Mouse (Mus musculus) midbrain, embryonic 10.5 days (tissue): Measurements from ENCODE around the gene Igfbp4. TPM values are rescaled to one million over a fixed set of nuclear protein-coding genes. Genes with fewer than 3 reads are reported as not detected.

ENCODE experiments used
- DNase-seq: peaks from one replicate; pipeline ENCODE4 v3.0.0-alpha.2; 2017; ENCODE audit warnings: low spot score
- H3K27ac ChIP-seq: fragments of 300-500 bp; sonication (generic); replicated peaks from 2 replicates; pipeline ENCODE4 v1.5.1; 2016; ENCODE audit warnings: mild to moderate bottlenecking
- H3K27me3 ChIP-seq: fragments of 300-500 bp; sonication (generic); 2 replicates; pipeline ENCODE4 v1.6.1; 2016; ENCODE audit warnings: low read depth, mild to moderate bottlenecking; ENCODE audit not compliant: poor library complexity, severe bottlenecking
- H3K36me3 ChIP-seq: fragments of 300-500 bp; sonication (generic); 2 replicates; pipeline ENCODE4 v1.6.1; 2016; ENCODE audit warnings: mild to moderate bottlenecking, moderate library complexity
- H3K4me1 ChIP-seq: fragments of 300-500 bp; sonication (generic); 2 replicates; pipeline ENCODE4 v1.6.1; 2016
- H3K4me3 ChIP-seq: fragments of 300-500 bp; sonication (generic); 2 replicates; pipeline ENCODE4 v1.5.1; 2016; ENCODE audit warnings: mild to moderate bottlenecking, moderate library complexity
- H3K9me3 ChIP-seq: fragments of 300-500 bp; sonication (generic); replicated peaks from 2 replicates; pipeline ENCODE4 v1.6.1; 2016; ENCODE audit warnings: mild to moderate bottlenecking
- WGBS: fragments of 180-500 bp; shearing (Covaris S2); methylation state at CpG from one replicate; pipeline ENCODE4 v1.1.7; 2016; 5-methylcytosine and 5-hydroxymethylcytosine counted together
- polyA plus RNA-seq: library from polyadenylated mRNA; unstranded; fragments of >200 nt; fragmentation: Nextera tagmentation; extraction: Ambion mirVana; gene quantifications from 2 replicates; pipeline ENCODE4 v1.2.1, GENCODE M21; 2016

Gene Igfbp4
- polyA plus RNA-seq, 1 experiment from 2014 or later, result 322 TPM

DNA sequence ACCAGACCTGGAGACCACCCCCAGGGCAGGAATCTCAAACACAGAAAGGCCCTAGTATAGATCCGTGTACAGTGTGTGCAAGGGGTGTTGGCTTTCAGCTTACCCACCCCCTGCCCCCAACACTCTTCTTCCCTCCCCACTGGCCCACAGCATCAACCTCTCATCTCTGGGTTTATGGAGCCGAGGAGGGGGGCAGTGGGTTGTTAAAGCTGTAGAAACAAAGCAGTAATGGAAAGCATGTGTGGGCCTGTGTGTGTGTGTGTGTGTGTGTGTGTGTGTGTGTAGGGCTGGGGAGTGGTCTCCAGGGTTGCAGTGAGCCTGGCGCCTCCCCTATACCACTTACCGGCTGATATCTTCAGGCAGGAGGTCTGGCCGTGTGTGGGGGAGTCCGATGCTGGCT is 30.8 kb downstream of the Igfbp4 start:
- 39% methylated on average over 6 of the region's 6 CpGs for WGBS
- Histone ChIP-seq H3K27me3 (no peaks in the 10 kb centered on the region; the same call in 1 of the 2 replicates), H3K9me3 (no peaks in the 10 kb centered on the region), H3K36me3 (no peaks in the 10 kb centered on the region), H3K4me1 (peaks cover 43% of the 10 kb centered on the region), H3K27ac (peak overlapping the region; percentile 50), H3K4me3 (no peak overlapping the region)
- DNase-seq, result peak; percentile 53

DNA sequence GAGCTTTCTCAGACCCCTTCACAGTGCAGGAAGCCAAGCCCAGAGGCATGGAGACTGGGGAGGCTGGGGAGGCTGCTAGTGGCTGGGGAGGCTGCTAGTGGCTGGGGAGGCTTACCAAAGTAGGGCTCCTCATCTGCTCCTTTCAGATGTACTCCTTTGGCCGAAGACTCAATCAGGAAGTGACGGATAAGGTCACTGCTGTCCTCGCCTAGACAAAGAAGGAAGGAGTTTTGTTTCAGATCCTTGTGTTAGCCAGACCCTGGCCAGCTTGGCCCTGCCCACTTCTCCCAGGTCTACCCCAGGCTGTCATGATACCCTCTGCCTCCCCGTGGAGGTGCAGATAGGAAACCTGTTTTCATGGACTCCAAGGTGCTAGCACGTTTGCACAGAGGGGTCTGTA is 32.7 kb downstream of the Igfbp4 start:
- no peak overlapping the region for H3K4me3 ChIP-seq
- H3K4me1 ChIP-seq, result peaks cover 48% of the 10 kb centered on the region
- H3K27ac ChIP-seq, result 0 out of 2 replicates have a peak overlapping the region, but pooled peaks have one; percentile 33
- H3K27me3 ChIP-seq, result no peaks in the 10 kb centered on the region; the same call in 1 of the 2 replicates
- no peaks in the 10 kb centered on the region for H3K9me3 ChIP-seq
- no peaks in the 10 kb centered on the region for H3K36me3 ChIP-seq
- DNase-seq, result no peak
- WGBS, result 61% methylated on average over 5 of the region's 5 CpGs

DNA sequence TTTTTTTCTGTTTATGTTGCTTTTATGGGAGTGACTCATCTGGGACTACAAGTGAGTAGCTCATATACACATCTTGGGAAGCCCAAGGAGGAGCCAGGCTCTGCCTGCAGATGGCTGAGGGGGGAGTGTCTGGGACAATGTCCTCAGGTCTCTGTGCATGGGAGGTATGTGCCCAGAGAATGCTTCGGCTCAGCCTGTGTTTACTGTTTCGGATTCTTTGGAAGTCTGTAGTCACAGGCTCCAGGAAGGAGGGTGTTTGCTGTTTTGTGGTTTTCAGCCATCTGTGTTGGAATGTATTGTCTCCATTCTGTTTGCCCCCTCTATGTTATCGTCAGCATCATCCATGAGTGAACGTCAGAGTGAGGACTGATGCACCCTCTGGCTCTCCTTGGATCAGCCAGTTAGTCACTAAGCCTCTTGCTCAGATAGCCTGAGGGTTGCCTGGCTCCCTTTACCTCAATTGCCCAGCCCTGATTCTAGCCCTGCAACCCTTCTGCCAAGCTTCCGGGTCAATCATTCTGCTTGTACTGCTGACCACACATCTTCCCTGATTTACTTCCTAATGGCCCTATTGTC is 35.8 kb downstream of the Igfbp4 start:
- Histone ChIP-seq H3K9me3 (no peaks in the 10 kb centered on the region), H3K27ac (no peak overlapping the region), H3K4me1 (peaks cover 40% of the 10 kb centered on the region), H3K27me3 (no peaks in the 10 kb centered on the region), H3K36me3 (no peaks in the 10 kb centered on the region), H3K4me3 (no peak overlapping the region)
- 74% methylated on average over 5 of the region's 5 CpGs for WGBS
- no peak for DNase-seq

DNA sequence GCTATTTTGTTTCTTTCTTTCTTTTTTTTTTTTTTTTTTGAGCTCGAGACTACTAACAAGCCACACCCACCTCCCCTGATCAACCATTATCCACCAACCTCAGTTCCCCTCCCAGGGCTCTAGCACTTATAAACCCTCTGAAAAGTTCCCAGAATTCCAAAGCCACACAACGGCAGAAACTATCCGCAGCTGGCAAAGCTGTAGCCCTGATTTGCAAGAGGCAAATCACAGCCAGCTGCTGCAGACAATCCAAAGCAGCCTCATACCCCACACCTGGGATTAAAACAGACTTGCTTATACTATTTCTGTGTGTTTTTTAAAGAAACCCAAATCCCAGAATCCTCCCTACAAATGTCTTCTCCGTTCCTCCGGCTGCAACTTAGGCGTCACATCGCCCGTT is 36.8 kb downstream of the Igfbp4 start:
- H3K4me1 ChIP-seq, result peaks cover 37% of the 10 kb centered on the region
- no peaks in the 10 kb centered on the region for H3K27me3 ChIP-seq
- no peaks in the 10 kb centered on the region for H3K36me3 ChIP-seq
- H3K27ac ChIP-seq, result no peak overlapping the region
- no peak overlapping the region for H3K4me3 ChIP-seq
- H3K9me3 ChIP-seq, result no peaks in the 10 kb centered on the region
- 87% methylated on average over 8 of the region's 8 CpGs for WGBS
- no peak for DNase-seq

DNA sequence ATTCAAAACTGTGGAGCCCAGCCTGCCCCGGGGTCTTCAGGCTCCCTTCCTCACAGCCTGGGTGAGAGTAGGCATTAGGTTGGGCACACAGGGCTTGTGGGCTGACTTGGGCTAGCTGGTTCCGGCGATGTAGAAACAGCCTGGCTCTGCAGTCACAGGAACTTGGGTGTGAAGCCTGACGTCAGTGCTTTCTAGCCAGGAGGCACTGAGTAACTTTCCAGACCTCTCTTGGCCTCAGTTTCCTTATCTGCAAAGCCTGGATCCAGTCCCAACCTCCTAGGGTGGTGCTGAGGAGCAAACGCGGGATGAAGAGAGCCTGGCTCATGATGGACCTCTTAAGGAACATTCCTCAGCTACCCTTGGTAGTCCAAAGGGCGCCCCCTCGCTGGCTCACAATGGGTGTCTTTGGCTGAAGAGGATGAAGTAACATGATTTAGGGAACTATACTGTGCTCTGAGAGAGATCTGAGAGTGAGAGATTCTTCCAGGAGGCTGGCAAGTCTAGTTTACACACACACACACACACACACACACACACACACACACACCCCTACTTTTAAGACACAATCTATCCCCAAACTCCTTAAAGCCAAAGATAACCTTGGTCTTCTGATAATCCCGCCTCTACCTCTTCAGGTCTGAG is 40.0 kb downstream of the Igfbp4 start:
- Histone ChIP-seq H3K4me3 (no peak overlapping the region), H3K27me3 (no peaks in the 10 kb centered on the region), H3K36me3 (no peaks in the 10 kb centered on the region), H3K4me1 (peaks cover 18% of the 10 kb centered on the region), H3K9me3 (no peaks in the 10 kb centered on the region), H3K27ac (no peak overlapping the region)
- no peak for DNase-seq
- 87% methylated on average over 9 of the region's 9 CpGs for WGBS

DNA sequence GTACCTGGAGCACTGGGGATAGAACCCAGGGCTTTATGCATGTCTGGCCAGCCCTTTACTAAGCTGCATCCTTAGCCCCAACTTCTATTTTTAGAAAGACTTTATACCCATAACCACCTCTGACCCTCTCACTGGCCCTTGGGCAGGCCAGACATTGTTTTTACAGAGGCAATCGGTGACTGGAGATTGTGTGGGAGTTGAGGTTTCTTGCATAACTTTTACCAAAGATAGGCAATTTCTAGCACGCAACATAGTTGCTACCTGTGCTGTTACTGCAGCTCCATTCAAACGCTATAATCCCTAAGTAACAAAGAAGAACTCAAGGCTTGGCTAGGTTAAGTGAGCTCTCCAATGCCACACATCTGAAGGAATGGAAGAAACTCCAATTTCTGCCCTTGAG is 40.5 kb downstream of the Igfbp4 start:
- DNase-seq, result no peak
- H3K27me3 ChIP-seq, result no peaks in the 10 kb centered on the region
- peaks cover 18% of the 10 kb centered on the region for H3K4me1 ChIP-seq
- 80% methylated on average over 3 of the region's 3 CpGs for WGBS
- no peaks in the 10 kb centered on the region for H3K36me3 ChIP-seq
- no peak overlapping the region for H3K4me3 ChIP-seq
- no peaks in the 10 kb centered on the region for H3K9me3 ChIP-seq
- H3K27ac ChIP-seq, result no peak overlapping the region

DNA sequence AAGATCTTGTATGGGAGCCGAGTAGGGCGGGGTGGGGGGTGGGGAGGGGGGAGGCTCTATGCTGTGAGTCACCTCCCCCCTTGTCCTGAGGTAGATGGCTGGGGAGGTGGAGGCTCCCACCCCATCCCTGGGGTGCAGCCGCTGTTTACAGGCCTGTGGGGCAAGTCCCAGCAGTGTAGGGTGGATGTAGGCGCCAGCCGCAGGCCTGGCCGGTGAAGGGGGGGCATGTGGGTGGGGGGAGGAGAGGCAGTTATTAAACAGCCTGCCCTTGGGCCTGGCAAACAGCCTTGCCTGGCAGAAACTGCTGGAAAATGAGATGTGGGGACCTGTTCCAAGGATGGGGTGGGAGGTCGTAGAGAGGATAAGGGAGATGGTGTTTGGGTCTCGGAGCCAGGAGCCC is 41.1 kb downstream of the Igfbp4 start:
- no peaks in the 10 kb centered on the region for H3K36me3 ChIP-seq
- WGBS, result 77% methylated on average over 8 of the region's 8 CpGs
- no peak overlapping the region for H3K4me3 ChIP-seq
- no peak for DNase-seq
- no peaks in the 10 kb centered on the region for H3K27me3 ChIP-seq
- no peak overlapping the region for H3K27ac ChIP-seq
- peaks cover 18% of the 10 kb centered on the region for H3K4me1 ChIP-seq
- no peaks in the 10 kb centered on the region for H3K9me3 ChIP-seq

DNA sequence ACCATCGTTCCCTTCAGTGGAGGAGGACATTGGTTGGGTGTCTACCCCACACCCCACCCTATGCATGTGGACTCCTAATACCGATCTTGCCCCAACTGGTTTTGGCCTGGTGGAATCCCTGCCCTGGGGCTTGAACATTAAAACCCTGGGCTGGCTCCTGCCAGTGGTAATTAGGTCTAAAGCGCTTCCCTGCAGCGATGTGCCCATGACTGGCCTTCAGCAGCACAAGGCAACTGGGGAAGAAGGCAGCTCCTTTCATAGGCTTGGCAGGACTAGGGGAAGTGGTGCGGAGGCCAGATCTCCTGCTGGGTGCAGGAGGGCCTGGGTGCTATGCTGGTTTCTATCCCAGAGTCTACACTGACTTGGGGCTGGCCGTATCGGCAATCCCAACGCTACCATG is 42.5 kb downstream of the Igfbp4 start:
- H3K36me3 ChIP-seq, result no peaks in the 10 kb centered on the region
- no peaks in the 10 kb centered on the region for H3K27me3 ChIP-seq
- no peak for DNase-seq
- H3K4me3 ChIP-seq, result no peak overlapping the region
- no peak overlapping the region for H3K27ac ChIP-seq
- H3K9me3 ChIP-seq, result no peaks in the 10 kb centered on the region
- H3K4me1 ChIP-seq, result peaks cover 14% of the 10 kb centered on the region
- 90% methylated on average over 8 of the region's 8 CpGs for WGBS

DNA sequence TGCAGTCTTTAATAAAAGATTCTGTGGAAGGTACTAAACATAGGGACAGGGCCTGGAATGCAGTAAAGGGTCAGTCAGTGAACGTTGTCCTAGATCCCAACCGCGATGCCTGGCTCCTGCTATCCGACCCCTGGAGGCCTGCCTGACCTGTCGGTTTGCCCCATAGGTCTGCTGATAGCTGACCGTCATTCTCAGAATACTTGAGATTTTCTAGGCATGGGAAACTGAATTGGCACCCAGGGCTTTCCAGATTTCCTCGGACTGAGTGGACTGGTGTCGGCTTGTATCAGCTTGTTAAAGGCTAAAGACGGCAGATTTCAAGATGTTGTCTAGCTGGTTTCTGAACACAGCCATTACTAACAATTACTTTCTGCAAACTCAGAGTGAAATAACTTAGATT is 43.3 kb downstream of the Igfbp4 start:
- WGBS, result 77% methylated on average over 9 of the region's 9 CpGs
- H3K4me1 ChIP-seq, result peaks cover 11% of the 10 kb centered on the region
- no peaks in the 10 kb centered on the region for H3K36me3 ChIP-seq
- no peak overlapping the region for H3K27ac ChIP-seq
- no peak for DNase-seq
- H3K4me3 ChIP-seq, result no peak overlapping the region
- H3K9me3 ChIP-seq, result no peaks in the 10 kb centered on the region
- peaks cover 3% of the 10 kb centered on the region; the same call in 1 of the 2 replicates for H3K27me3 ChIP-seq

DNA sequence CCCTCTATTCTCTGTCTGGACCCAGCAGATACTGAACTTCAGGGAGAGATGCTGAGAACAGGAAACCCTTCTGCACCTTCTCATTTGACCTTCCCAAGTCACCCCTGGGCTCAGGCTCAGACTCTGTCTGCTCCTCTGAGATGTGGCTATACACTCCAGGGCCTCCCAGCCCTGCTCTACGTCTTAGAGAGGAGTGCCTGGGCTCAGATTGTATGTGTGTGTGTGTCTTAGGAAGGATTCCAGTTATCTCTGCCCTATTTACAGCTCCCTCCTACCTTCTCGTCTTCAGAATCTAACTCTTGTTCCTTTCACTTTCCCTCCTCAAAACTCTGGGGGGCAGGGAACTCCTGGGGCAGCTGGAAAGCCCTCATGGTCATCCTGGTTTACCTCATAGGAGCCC is 47.4 kb downstream of the Igfbp4 start:
- no peaks in the 10 kb centered on the region for H3K4me1 ChIP-seq
- 68% methylated on average over 2 of the region's 2 CpGs for WGBS
- H3K36me3 ChIP-seq, result no peaks in the 10 kb centered on the region
- H3K4me3 ChIP-seq, result no peak overlapping the region
- no peaks in the 10 kb centered on the region for H3K9me3 ChIP-seq
- peaks cover 4% of the 10 kb centered on the region; the same call in 1 of the 2 replicates for H3K27me3 ChIP-seq
- H3K27ac ChIP-seq, result no peak overlapping the region
- DNase-seq, result no peak

DNA sequence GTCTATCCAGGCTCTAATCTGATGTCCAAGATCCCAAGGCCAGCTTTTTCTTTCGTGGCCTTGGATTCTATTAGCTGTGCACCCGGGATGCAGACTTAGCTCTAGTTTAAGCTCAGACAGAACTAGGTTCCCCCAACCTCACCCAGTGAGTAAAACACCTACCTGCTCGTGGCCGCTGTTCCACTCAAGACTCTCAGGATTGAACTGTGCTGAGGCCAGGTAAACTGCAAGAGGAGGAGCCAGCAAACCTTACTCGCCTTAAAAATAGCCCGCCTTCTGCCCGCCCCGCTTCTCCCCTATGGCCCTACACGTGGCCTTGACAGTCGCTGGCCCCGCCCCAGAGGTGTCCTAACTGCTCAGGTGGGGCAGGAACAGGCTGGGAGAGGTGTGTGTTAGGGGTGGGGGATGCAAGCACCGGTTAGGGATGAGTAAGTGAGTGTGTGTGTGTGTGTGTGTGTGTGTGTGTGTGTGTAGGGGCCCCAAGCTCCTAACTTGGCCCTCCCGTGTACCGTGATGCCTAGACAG is 48.1 kb downstream of the Igfbp4 start, which contains the start of gene Tns4:
Gene Tns4 (minus strand): TSS at position 230 of the 525 bp plus-strand sequence.
- Histone ChIP-seq H3K27ac (no peak within 1 kb of the TSS), H3K36me3 (no peaks in the 10 kb centered on the region), H3K27me3 (peaks cover 4% of the 10 kb centered on the region; the same call in 1 of the 2 replicates), H3K4me1 (no peaks in the 10 kb centered on the region), H3K9me3 (no peaks in the 10 kb centered on the region), H3K4me3 (no peak within 1 kb of the TSS)
- WGBS, result 59% methylated on average over 14 of the region's 14 CpGs
- DNase-seq, result no peak

DNA sequence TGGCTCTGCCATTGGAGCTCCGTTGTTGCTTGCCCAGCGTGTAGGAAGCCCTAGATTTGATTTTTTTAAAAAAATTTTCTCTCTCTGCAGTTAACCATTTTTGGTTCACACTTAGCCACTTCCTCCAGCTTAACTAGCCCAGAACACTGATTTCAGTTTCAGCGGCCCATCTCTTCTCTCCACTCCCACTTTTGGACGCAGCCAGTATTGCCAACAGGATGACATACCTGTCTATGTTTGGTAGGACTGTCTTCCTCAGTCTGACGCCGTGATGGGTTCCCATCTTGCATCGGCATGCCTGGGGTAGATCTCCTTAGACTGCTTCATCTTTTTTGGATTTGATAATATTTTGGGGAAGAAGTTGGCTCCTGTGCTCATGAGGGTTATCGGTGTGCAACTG is 49.3 kb downstream of the Igfbp4 start:
- H3K4me3 ChIP-seq, result no peak overlapping the region
- peaks cover 4% of the 10 kb centered on the region; the same call in 1 of the 2 replicates for H3K27me3 ChIP-seq
- 95% methylated on average over 8 of the region's 8 CpGs for WGBS
- H3K27ac ChIP-seq, result no peak overlapping the region
- DNase-seq, result no peak
- no peaks in the 10 kb centered on the region for H3K9me3 ChIP-seq
- H3K4me1 ChIP-seq, result peaks cover 4% of the 10 kb centered on the region; the same call in 1 of the 2 replicates
- H3K36me3 ChIP-seq, result no peaks in the 10 kb centered on the region

DNA sequence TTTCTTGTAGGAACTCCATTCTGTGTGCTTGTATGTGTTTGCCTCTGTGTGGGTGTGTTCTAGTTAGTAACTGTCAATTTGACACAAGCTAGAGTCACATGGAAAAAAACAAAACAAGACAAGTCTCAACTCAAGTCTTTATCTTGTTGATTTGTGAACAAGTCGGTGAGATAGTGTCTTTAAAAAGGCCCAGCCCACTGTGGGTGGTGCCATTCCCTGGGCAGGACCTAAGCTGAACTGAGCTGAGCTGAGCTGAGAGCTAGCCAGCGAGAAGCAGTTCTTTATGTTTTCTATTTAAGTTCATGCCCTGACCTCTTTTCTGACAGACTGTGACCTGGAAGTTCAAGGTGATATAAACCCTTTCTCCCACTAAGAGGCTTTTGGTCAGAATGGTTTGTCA is 50.6 kb downstream of the Igfbp4 start:
- Histone ChIP-seq H3K9me3 (no peaks in the 10 kb centered on the region), H3K27me3 (peaks cover 4% of the 10 kb centered on the region; the same call in 1 of the 2 replicates), H3K27ac (no peak overlapping the region), H3K4me3 (no peak overlapping the region), H3K4me1 (peaks cover 8% of the 10 kb centered on the region; the same call in 1 of the 2 replicates), H3K36me3 (no peaks in the 10 kb centered on the region)
- 81% methylated on average over 2 of the region's 2 CpGs for WGBS
- no peak for DNase-seq
